Mouse (Mus musculus) brain, embryonic 14.5 days (tissue): Measurements from ENCODE around the gene Vps13c.

Experiments used
- CTCF ChIP-seq: fragments of 200-500 bp; IDR thresholded peaks from 2 replicates; pipeline ENCODE4 v1.5.1; 2012; ENCODE audit warnings: inconsistent platforms, mild to moderate bottlenecking, moderate library complexity, borderline replicate concordance; ENCODE audit not compliant: insufficient read depth, insufficient read length; ENCODE audit errors: extremely low read depth
- POLR2A ChIP-seq: fragments of 200-500 bp; IDR thresholded peaks from 2 replicates; pipeline ENCODE4 v1.6.1; 2012; ENCODE audit warnings: mild to moderate bottlenecking, inconsistent platforms, borderline replicate concordance; ENCODE audit not compliant: poor library complexity, insufficient read depth, insufficient read length, severe bottlenecking; ENCODE audit errors: extremely low read depth

DNA sequence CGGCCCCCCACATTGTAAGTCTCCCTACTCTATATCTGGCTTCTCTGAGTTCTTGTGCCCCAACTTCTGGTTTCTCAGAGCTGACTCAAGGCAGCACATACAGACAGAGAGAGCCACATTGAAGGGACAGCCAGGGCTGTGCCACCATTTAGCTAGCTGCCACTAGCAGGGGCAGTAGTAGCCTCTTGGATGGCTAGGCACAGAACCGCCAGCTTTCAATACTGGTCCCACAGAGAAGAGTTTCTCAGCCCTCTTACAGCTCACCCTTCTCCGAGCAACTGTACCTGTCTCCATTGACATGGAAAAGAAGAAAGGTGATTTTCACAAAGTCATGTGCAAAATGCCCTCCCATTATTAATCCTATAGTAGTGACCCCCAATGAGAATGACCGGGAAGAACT is 45.5 kb upstream of the Vps13c start:
- no peak for TF ChIP-seq CTCF
- no peak for TF ChIP-seq POLR2A
